Mouse (Mus musculus) MEL (cell line): ENCODE results near the gene Dpyd. TPM values are rescaled to one million over a fixed set of nuclear protein-coding genes. Genes with fewer than 3 reads are reported as not detected.

ENCODE experiments used
- DNase-seq: peaks from one replicate; pipeline ENCODE4 v3.0.0; 2011; ENCODE audit warnings: low read depth, low spot score
- H3K27ac ChIP-seq: 2 replicates; pipeline ENCODE4 v1.5.1; 2012; ENCODE audit warnings: low read depth, mild to moderate bottlenecking, control low read depth, low read length, moderate library complexity; ENCODE audit not compliant: control insufficient read depth
- H3K27me3 ChIP-seq, 2 experiments: fragments of 150-350 bp in 1 of 2; sonication (generic) in 1 of 2; 2 replicates each; pipeline ENCODE4 v1.6.1; 2012; ENCODE audit warnings: low read length in 2 of 2, mild to moderate bottlenecking in 2 of 2, improper control_type of control experiment in 1 of 2, moderate library complexity in 1 of 2; ENCODE audit not compliant: insufficient read depth in 2 of 2, control insufficient read depth in 1 of 2
- H3K36me3 ChIP-seq, 2 experiments: 2 replicates each; pipeline ENCODE4 v1.6.1; 2012 to 2014; ENCODE audit warnings: low read length in 2 of 2, improper control_type of control experiment in 1 of 2, inconsistent platforms in 1 of 2, mild to moderate bottlenecking in 1 of 2; ENCODE audit not compliant: insufficient read depth in 2 of 2, control insufficient read depth in 1 of 2
- H3K4me1 ChIP-seq, 2 experiments: fragments of 150-350 bp in 1 of 2; sonication (generic) in 1 of 2; 2 replicates each; pipeline ENCODE4 v1.6.1; 2012; ENCODE audit warnings: low read length in 2 of 2, improper control_type of control experiment in 1 of 2, mild to moderate bottlenecking in 1 of 2; ENCODE audit not compliant: insufficient read depth in 2 of 2, control insufficient read depth in 1 of 2
- H3K4me3 ChIP-seq, 2 experiments: fragments of 150-350 bp in 1 of 2; sonication (generic) in 1 of 2; 2 replicates each; pipeline ENCODE4 v1.5.1; 2012; ENCODE audit warnings: low read depth in 2 of 2, low read length in 2 of 2, mild to moderate bottlenecking in 2 of 2, moderate library complexity in 2 of 2, control low read depth in 1 of 2, improper control_type of control experiment in 1 of 2; ENCODE audit not compliant: control insufficient read depth in 1 of 2, insufficient read depth in 1 of 2
- H3K79me2 ChIP-seq: 2 replicates; pipeline ENCODE4 v1.6.1; 2012; ENCODE audit warnings: mild to moderate bottlenecking, low read length, moderate library complexity; ENCODE audit not compliant: control insufficient read depth, poor library complexity, insufficient read depth
- H3K9ac ChIP-seq: 2 replicates; pipeline ENCODE4 v1.6.1; 2012; ENCODE audit warnings: low read depth, mild to moderate bottlenecking, control low read depth, low read length, moderate library complexity; ENCODE audit not compliant: control insufficient read depth, poor library complexity, severe bottlenecking
- H3K9me3 ChIP-seq: fragments of 150-350 bp; sonication (generic); replicated peaks from 2 replicates; pipeline ENCODE4 v1.6.1; 2012; ENCODE audit warnings: mild to moderate bottlenecking, low read length, improper control_type of control experiment, moderate library complexity; ENCODE audit not compliant: insufficient read depth
- BHLHE40 ChIP-seq: IDR thresholded peaks from 2 replicates; pipeline ENCODE4 v1.6.1; 2012; ENCODE audit warnings: low read depth, mild to moderate bottlenecking, inconsistent platforms, low read length, improper control_type of control experiment, borderline replicate concordance
- CHD1 ChIP-seq: IDR thresholded peaks from 2 replicates; pipeline ENCODE4 v1.6.1; 2012; ENCODE audit warnings: low read depth, mild to moderate bottlenecking, inconsistent platforms, low read length, improper control_type of control experiment
- CTCF ChIP-seq, 3 experiments: IDR thresholded peaks in 2 of 3; conservative IDR thresholded peaks in 1 of 3; 2 replicates each; pipeline ENCODE4 v1.5.1; 2011 to 2012; ENCODE audit warnings: low read length in 3 of 3, low read depth in 2 of 3, mild to moderate bottlenecking in 2 of 3, improper control_type of control experiment in 1 of 3, inconsistent platforms in 1 of 3, mixed read lengths in 1 of 3, moderate library complexity in 1 of 3; ENCODE audit not compliant: control insufficient read depth in 1 of 3, insufficient read depth in 1 of 3, poor library complexity in 1 of 3, severe bottlenecking in 1 of 3
- E2F4 ChIP-seq: IDR thresholded peaks from 2 replicates; pipeline ENCODE4 v1.6.1; 2011; ENCODE audit warnings: low read depth, low read length, improper control_type of control experiment, borderline replicate concordance
- ELF1 ChIP-seq: IDR thresholded peaks from 2 replicates; pipeline ENCODE4 v1.6.1; 2014; ENCODE audit warnings: low read depth, mild to moderate bottlenecking, inconsistent platforms, low read length, improper control_type of control experiment, moderate library complexity
- ETS1 ChIP-seq: IDR thresholded peaks from 2 replicates; pipeline ENCODE4 v1.6.1; 2012; ENCODE audit warnings: low read depth, mild to moderate bottlenecking, inconsistent platforms, low read length, improper control_type of control experiment, moderate library complexity
- GABPA ChIP-seq: IDR thresholded peaks from 2 replicates; pipeline ENCODE4 v1.6.1; 2012; ENCODE audit warnings: low read depth, mild to moderate bottlenecking, inconsistent platforms, low read length, improper control_type of control experiment, moderate library complexity
- GATA1 ChIP-seq: IDR thresholded peaks from 2 replicates; pipeline ENCODE4 v1.6.1; 2011; ENCODE audit warnings: low read depth, low read length, improper control_type of control experiment
- HCFC1 ChIP-seq: IDR thresholded peaks from 2 replicates; pipeline ENCODE4 v1.6.1; 2012; ENCODE audit warnings: low read depth, mild to moderate bottlenecking, inconsistent platforms, low read length, improper control_type of control experiment, moderate library complexity
- KAT2A ChIP-seq: conservative IDR thresholded peaks from 2 replicates; pipeline ENCODE4 v1.6.1; 2012; ENCODE audit warnings: low read depth, low read length, improper control_type of control experiment, inconsistent platforms
- MAFK ChIP-seq: IDR thresholded peaks from 2 replicates; pipeline ENCODE4 v1.6.1; 2011; ENCODE audit warnings: low read depth, mild to moderate bottlenecking, low read length, improper control_type of control experiment, borderline replicate concordance
- MAX ChIP-seq: IDR thresholded peaks from 2 replicates; pipeline ENCODE4 v1.6.1; 2011; ENCODE audit warnings: low read length, improper control_type of control experiment
- MAZ ChIP-seq: IDR thresholded peaks from 2 replicates; pipeline ENCODE4 v1.6.1; 2012; ENCODE audit warnings: low read depth, mild to moderate bottlenecking, inconsistent platforms, low read length, improper control_type of control experiment
- MEF2A ChIP-seq: IDR thresholded peaks from 2 replicates; pipeline ENCODE4 v1.6.1; 2014; ENCODE audit warnings: low read depth, mild to moderate bottlenecking, inconsistent platforms, low read length, improper control_type of control experiment; ENCODE audit not compliant: poor library complexity, insufficient replicate concordance, severe bottlenecking; ENCODE audit errors: extremely low read depth
- MXI1 ChIP-seq: IDR thresholded peaks from 2 replicates; pipeline ENCODE4 v1.6.1; 2011; ENCODE audit warnings: mild to moderate bottlenecking, low read depth, low read length, improper control_type of control experiment
- MYB ChIP-seq: IDR thresholded peaks from 2 replicates; pipeline ENCODE4 v1.6.1; 2011; ENCODE audit warnings: mild to moderate bottlenecking, low read depth, low read length, improper control_type of control experiment
- NELFE ChIP-seq: IDR thresholded peaks from 2 replicates; pipeline ENCODE4 v1.6.1; 2011; ENCODE audit warnings: low read depth, low read length, improper control_type of control experiment
- POLR2A ChIP-seq, 2 experiments: IDR thresholded peaks; 2 replicates each; pipeline ENCODE4 v1.6.1; 2011 to 2012; ENCODE audit warnings: low read length in 2 of 2, mild to moderate bottlenecking in 2 of 2, control low read depth in 1 of 2, improper control_type of control experiment in 1 of 2, low read depth in 1 of 2, moderate library complexity in 1 of 2; ENCODE audit not compliant: control insufficient read depth in 1 of 2, insufficient read depth in 1 of 2, poor library complexity in 1 of 2
- POLR2AphosphoS2 ChIP-seq: IDR thresholded peaks from 2 replicates; pipeline ENCODE4 v1.6.1; 2011; ENCODE audit warnings: low read length, improper control_type of control experiment
- POLR2AphosphoS5 ChIP-seq: IDR thresholded peaks from 2 replicates; pipeline ENCODE4 v1.6.1; 2012; ENCODE audit warnings: low read depth, borderline replicate concordance, mild to moderate bottlenecking, inconsistent platforms, low read length, moderate library complexity, mixed read lengths
- RCOR1 ChIP-seq: IDR thresholded peaks from 2 replicates; pipeline ENCODE4 v1.6.1; 2012; ENCODE audit warnings: low read depth, mild to moderate bottlenecking, inconsistent platforms, low read length, improper control_type of control experiment
- SMC3 ChIP-seq: IDR thresholded peaks from 2 replicates; pipeline ENCODE4 v1.6.1; 2011; ENCODE audit warnings: low read depth, low read length, improper control_type of control experiment
- TAL1 ChIP-seq: IDR thresholded peaks from 2 replicates; pipeline ENCODE4 v1.6.1; 2012; ENCODE audit warnings: mild to moderate bottlenecking, inconsistent platforms, low read length, moderate library complexity, mixed read lengths
- TBP ChIP-seq: IDR thresholded peaks from 2 replicates; pipeline ENCODE4 v1.8.0; 2011; ENCODE audit warnings: low read depth, low read length, improper control_type of control experiment
- UBTF ChIP-seq: IDR thresholded peaks from 2 replicates; pipeline ENCODE4 v1.6.1; 2012; ENCODE audit warnings: low read depth, mild to moderate bottlenecking, inconsistent platforms, low read length, improper control_type of control experiment, moderate library complexity, borderline replicate concordance; ENCODE audit not compliant: insufficient read depth
- USF1 ChIP-seq: IDR thresholded peaks from 2 replicates; pipeline ENCODE4 v1.6.1; 2014; ENCODE audit warnings: low read depth, mild to moderate bottlenecking, inconsistent platforms, low read length, improper control_type of control experiment, moderate library complexity
- ZKSCAN1 ChIP-seq: IDR thresholded peaks from 2 replicates; pipeline ENCODE4 v1.6.1; 2012; ENCODE audit warnings: low read depth, mild to moderate bottlenecking, inconsistent platforms, low read length, improper control_type of control experiment, moderate library complexity
- ZNF384 ChIP-seq: IDR thresholded peaks from 2 replicates; pipeline ENCODE4 v1.6.1; 2012; ENCODE audit warnings: low read depth, mild to moderate bottlenecking, inconsistent platforms, low read length, improper control_type of control experiment
- polyA plus RNA-seq, 2 experiments: library from polyadenylated mRNA; stranded (reverse) in 1 of 2; unstranded in 1 of 2; fragments of >175 nt in 1 of 2; fragments of >200 nt in 1 of 2; gene quantifications; 2 replicates each; pipeline versions ENCODE4 v1.2.1 to v1.2.4; 2012; ENCODE audit warnings: low replicate concordance in 2 of 2, low read depth in 1 of 2; ENCODE audit not compliant: insufficient read length in 2 of 2, insufficient read depth in 1 of 2, missing spikeins in 1 of 2
- total RNA-seq: library from RNA; depleted of rRNA; stranded (reverse); fragments of 300-350 nt; gene quantifications from 2 replicates; pipeline ENCODE4 v1.2.3, GENCODE M21; 2012; rRNA removed

Gene Dpyd
- total RNA-seq = not detected in 2 replicates
- polyA plus RNA-seq = not detected

DNA sequence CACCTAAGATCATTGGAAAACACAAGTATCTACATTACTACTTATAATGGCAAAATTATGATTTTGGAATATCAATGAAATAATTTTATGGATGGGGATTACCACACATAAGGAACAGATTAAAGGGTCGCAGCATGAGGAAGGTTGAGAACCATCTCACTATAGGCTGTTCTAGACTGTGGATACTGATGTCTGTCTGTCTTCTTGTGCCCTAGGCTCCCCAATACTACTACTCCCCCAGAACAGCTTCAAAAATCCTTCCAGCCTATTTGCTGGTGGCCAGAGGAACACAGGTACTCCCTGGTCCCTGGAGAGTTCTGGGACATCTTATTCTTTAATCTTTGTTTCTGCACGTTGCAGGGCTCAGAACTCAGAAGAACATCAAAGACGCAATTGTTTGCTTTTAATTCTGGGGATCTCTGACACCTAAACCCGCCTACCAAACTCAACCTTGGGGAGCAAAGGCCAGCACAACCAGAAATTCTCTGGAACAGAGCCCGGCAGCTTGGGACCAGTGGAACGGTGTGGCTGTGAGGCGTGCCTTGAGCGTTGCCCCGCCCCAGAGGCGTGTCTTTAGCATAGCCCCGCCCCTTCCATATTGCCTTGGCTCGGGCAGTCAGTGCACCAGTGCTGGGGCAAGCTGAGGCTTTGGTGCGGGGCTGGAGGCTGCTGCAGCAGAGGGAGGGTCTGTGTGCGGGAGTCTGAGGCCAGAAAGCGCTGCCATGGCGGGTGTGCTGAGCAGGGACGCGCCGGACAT, at the start of gene Dpyd:
Gene Dpyd, plus strand, starts transcription at position 576 of the 757 bp plus-strand sequence.
- H3K9ac ChIP-seq = no peak within 1 kb of the TSS
- no peak within 1 kb of the TSS for H3K27ac ChIP-seq
- no peak within 1 kb of the TSS for H3K4me3 ChIP-seq
- DNase-seq = no peak
- no peaks in the 10 kb centered on the region for H3K27me3 ChIP-seq
- H3K36me3 ChIP-seq = no peaks in the 10 kb centered on the region
- no peaks in the 10 kb centered on the region for H3K4me1 ChIP-seq
- H3K9me3 ChIP-seq = no peaks in the 10 kb centered on the region
- TF ChIP-seq CHD1 (no peak), KAT2A (no peak), E2F4 (no peak), GABPA (no peak), GATA1 (no peak), MXI1 (no peak), ELF1 (no peak), ZNF384 (no peak), MAFK (no peak), MAX (no peak), BHLHE40 (no peak), ETS1 (no peak), POLR2AphosphoS5 (no peak), POLR2A (IDR thresholded peaks at IDR 0.05; ENCODE audit: control insufficient read depth in 1 of 2, insufficient read depth in 1 of 2, low read depth in 1 of 2, low read length in 2 of 2, poor library complexity in 1 of 2) (no peak), USF1 (no peak), HCFC1 (no peak), SMC3 (no peak), TBP (no peak), POLR2AphosphoS2 (no peak)
- H3K79me2 ChIP-seq = no peaks in the 10 kb centered on the region

DNA sequence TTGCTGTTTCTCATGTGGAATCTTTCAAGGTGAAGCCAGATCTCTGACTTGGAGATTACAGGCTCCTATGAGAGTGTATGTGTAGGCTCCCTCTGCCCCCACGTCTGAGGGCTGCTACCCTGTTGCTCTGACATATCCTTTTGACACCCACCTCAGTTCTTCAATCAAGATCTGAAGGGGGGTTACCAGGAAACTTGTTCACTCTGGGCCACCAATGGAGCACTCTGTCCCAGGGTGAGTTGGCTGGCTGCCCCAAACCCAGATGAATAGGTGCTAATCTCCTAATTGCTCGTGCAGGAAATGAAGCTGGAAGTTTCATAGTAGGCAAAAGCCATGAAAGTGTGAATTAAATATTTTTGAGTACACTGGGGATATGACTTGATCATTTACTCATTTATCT, 24.3 kb upstream of the Dpyd start:
- Histone ChIP-seq H3K27ac (no peak overlapping the region), H3K27me3 (no peaks in the 10 kb centered on the region), H3K4me3 (no peak overlapping the region), H3K79me2 (no peaks in the 10 kb centered on the region), H3K9me3 (no peaks in the 10 kb centered on the region), H3K4me1 (no peaks in the 10 kb centered on the region), H3K9ac (no peak overlapping the region), H3K36me3 (no peaks in the 10 kb centered on the region)
- no peak for TF ChIP-seq GATA1
- no peak for TF ChIP-seq SMC3
- no peak for TF ChIP-seq MYB
- no peak for TF ChIP-seq RCOR1
- TF ChIP-seq ELF1 = no peak
- no peak for TF ChIP-seq TAL1
- no peak for TF ChIP-seq CTCF (IDR thresholded peaks at IDR 0.05 in 2 of 3, conservative IDR thresholded peaks at IDR 0.05 in 1 of 3; ENCODE audit: control insufficient read depth in 1 of 3, insufficient read depth in 1 of 3, low read depth in 2 of 3, low read length in 3 of 3, poor library complexity in 1 of 3, severe bottlenecking in 1 of 3)
- no peak for TF ChIP-seq MAZ
- TF ChIP-seq POLR2AphosphoS2 = no peak
- no peak for TF ChIP-seq MEF2A
- no peak for TF ChIP-seq UBTF
- TF ChIP-seq NELFE = no peak
- TF ChIP-seq HCFC1 = no peak
- TF ChIP-seq ZKSCAN1 = no peak
- TF ChIP-seq GABPA = no peak
- TF ChIP-seq ETS1 = no peak
- DNase-seq = peak; percentile 2
